ENCODE assay signal across 8 mouse cellular contexts in genomic region chr15:31603113-31603512, GRCm38 (mm10). TPM values are rescaled to one million over a fixed set of nuclear protein-coding genes. Genes with fewer than 3 reads are reported as not detected.
A peak's percentile ranks its signal among the peaks of the same experiment; 100 is the strongest.
DNase-seq lines count a peak whose midpoint lies in the region; ATAC-seq and TF ChIP-seq lines count a peak whose summit lies in the region.

No protein-coding gene starts in this region.

- no peak overlapping the region for H3K27ac ChIP-seq in liver, embryonic 11.5 days (ENCODE audit: low read depth, low read length)
- H3K27ac ChIP-seq in cortical plate, adult 2 months (ENCODE audit: insufficient read depth, low read length), result no peak overlapping the region
- peak overlapping the region; percentile 90 for H3K27ac ChIP-seq in hindbrain, postnatal 0 days
- peak overlapping the region; percentile 89; the same call in 1 of the 2 replicates for H3K27ac ChIP-seq in midbrain, postnatal 0 days (ENCODE audit: low read depth, low read length)
- no peak overlapping the region for H3K27ac ChIP-seq in thymus, adult 2 months (ENCODE audit: control insufficient read depth, insufficient read depth, low read length)

- peaks cover 23% of the 10 kb centered on the region for H3K4me1 ChIP-seq in liver, embryonic 11.5 days (replicated peaks; ENCODE audit: control insufficient read depth, insufficient read depth, low read length)
- H3K4me1 ChIP-seq in cortical plate, adult 2 months (ENCODE audit: control insufficient read depth, insufficient read depth, low read length), result peaks cover 6% of the 10 kb centered on the region; the same call in 1 of the 2 replicates
- peaks cover 8% of the 10 kb centered on the region; the same call in 1 of the 2 replicates for H3K4me1 ChIP-seq in hindbrain, postnatal 0 days (ENCODE audit: insufficient read depth, low read length)
- H3K4me1 ChIP-seq in midbrain, postnatal 0 days (ENCODE audit: insufficient read depth, low read length), result peaks cover 16% of the 10 kb centered on the region; the same call in 1 of the 2 replicates
- peaks cover 12% of the 10 kb centered on the region for H3K4me1 ChIP-seq in thymus, adult 2 months (replicated peaks; ENCODE audit: control insufficient read depth, insufficient read depth, low read length)

- no peak for TF ChIP-seq CTCF in cortical plate, adult 2 months (IDR thresholded peaks at IDR 0.05; ENCODE audit: extremely low read depth, insufficient read depth, low read length)
- no peak for TF ChIP-seq CTCF in hindbrain, postnatal 0 days (IDR thresholded peaks at IDR 0.05; ENCODE audit: low read depth)
- TF ChIP-seq CTCF in midbrain, postnatal 0 days (IDR thresholded peaks at IDR 0.05), result no peak
- no peak for TF ChIP-seq CTCF in thymus, adult 2 months (IDR thresholded peaks at IDR 0.05; ENCODE audit: borderline replicate concordance, control insufficient read depth, extremely low read depth, insufficient read depth, low read length, poor library complexity)

- TF ChIP-seq POLR2A in cortical plate, adult 2 months (IDR thresholded peaks at IDR 0.05; ENCODE audit: extremely low read depth, insufficient read depth, low read length), result no peak
- no peak for TF ChIP-seq POLR2A in thymus, adult 2 months (IDR thresholded peaks at IDR 0.05; ENCODE audit: control insufficient read depth, extremely low read depth, insufficient read depth, low read length, poor library complexity)

- WGBS in liver, embryonic 11.5 days, result 88% methylated on average over 13 of the region's 13 CpGs
- 86% methylated on average over 13 of the region's 13 CpGs for WGBS in hindbrain, postnatal 0 days
- 83% methylated on average over 13 of the region's 13 CpGs for WGBS in midbrain, postnatal 0 days
- 93% methylated on average over 13 of the region's 13 CpGs for WGBS in thymus, adult 2 months

- H3K4me2 ChIP-seq in liver, embryonic 11.5 days, result peak overlapping the region; percentile 70
- peak overlapping the region; percentile 57 for H3K4me2 ChIP-seq in hindbrain, postnatal 0 days (ENCODE audit: low read depth, low read length)
- H3K4me2 ChIP-seq in midbrain, postnatal 0 days (ENCODE audit: low read depth, low read length, poor library complexity, severe bottlenecking), result peak overlapping the region; percentile 55

- peak overlapping the region; percentile 73 for H3K4me3 ChIP-seq in liver, embryonic 11.5 days (ENCODE audit: low read depth, low read length)
- peak overlapping the region; percentile 76; the same call in 1 of the 2 replicates for H3K4me3 ChIP-seq in cortical plate, adult 2 months (ENCODE audit: insufficient read depth, low read length)
- H3K4me3 ChIP-seq in hindbrain, postnatal 0 days (ENCODE audit: low read length), result 0 out of 2 replicates have a peak overlapping the region, but pooled peaks have one; percentile 90
- peak overlapping the region; percentile 65 for H3K4me3 ChIP-seq in midbrain, postnatal 0 days (ENCODE audit: low read depth, low read length)
- H3K4me3 ChIP-seq in thymus, adult 2 months (ENCODE audit: control insufficient read depth, insufficient read depth, low read length), result no peak overlapping the region

- no peak for DNase-seq in liver, embryonic 11.5 days (ENCODE audit: low spot score)
- no peak for DNase-seq in liver
- DNase-seq in hindbrain, postnatal 0 days (ENCODE audit: low spot score), result no peak
- no peak for DNase-seq in midbrain, postnatal 0 days (ENCODE audit: low spot score)
- no peak for DNase-seq in adrenal gland, adult 2 months
- no peak for DNase-seq in thymus, adult 2 months
- DNase-seq in urinary bladder, postnatal 25 days (ENCODE audit: low spot score), result no peak

- no peak overlapping the region for H3K9ac ChIP-seq in liver, embryonic 11.5 days (ENCODE audit: low read depth, low read length)
- H3K9ac ChIP-seq in hindbrain, postnatal 0 days (replicated peaks; ENCODE audit: low read length), result no peak overlapping the region
- peak overlapping the region; percentile 76; the same call in 1 of the 2 replicates for H3K9ac ChIP-seq in midbrain, postnatal 0 days (replicated peaks; ENCODE audit: low read length, poor library complexity, severe bottlenecking)

- ATAC-seq in liver, embryonic 11.5 days (replicated peaks; ENCODE audit: low FRiP score), result no peak
- no peak for ATAC-seq in hindbrain, postnatal 0 days
- no peak for ATAC-seq in midbrain, postnatal 0 days (ENCODE audit: low FRiP score)

- peaks cover 2% of the 10 kb centered on the region; the same call in 1 of the 2 replicates for H3K36me3 ChIP-seq in liver, embryonic 11.5 days (ENCODE audit: control insufficient read depth, insufficient read depth, low read length)
- H3K36me3 ChIP-seq in hindbrain, postnatal 0 days (ENCODE audit: insufficient read depth, low read length), result no peaks in the 10 kb centered on the region
- no peaks in the 10 kb centered on the region for H3K36me3 ChIP-seq in midbrain, postnatal 0 days (ENCODE audit: insufficient read depth, low read length)
- no peaks in the 10 kb centered on the region for H3K36me3 ChIP-seq in thymus, adult 2 months (ENCODE audit: control insufficient read depth, insufficient read depth, low read length)

- no peaks in the 10 kb centered on the region for H3K9me3 ChIP-seq in liver, embryonic 11.5 days (ENCODE audit: control insufficient read depth, low read length)
- no peaks in the 10 kb centered on the region for H3K9me3 ChIP-seq in hindbrain, postnatal 0 days (ENCODE audit: low read length)
- H3K9me3 ChIP-seq in midbrain, postnatal 0 days (ENCODE audit: low read length), result no peaks in the 10 kb centered on the region

- H3K27me3 ChIP-seq in liver, embryonic 11.5 days (replicated peaks; ENCODE audit: control insufficient read depth, insufficient read depth, low read length), result no peaks in the 10 kb centered on the region
- no peaks in the 10 kb centered on the region for H3K27me3 ChIP-seq in hindbrain, postnatal 0 days (ENCODE audit: insufficient read depth, low read length)
- no peaks in the 10 kb centered on the region for H3K27me3 ChIP-seq in midbrain, postnatal 0 days (ENCODE audit: insufficient read depth, low read length)
- H3K27me3 ChIP-seq in thymus, adult 2 months (ENCODE audit: control insufficient read depth, insufficient read depth, low read length), result no peaks in the 10 kb centered on the region

RNA-seq across cellular contexts. Expression of gene Fam173b, which starts 1.5 kb away (rescaled TPM):
- 13.8 and 14.3 TPM in 2 replicates for polyA plus RNA-seq in liver, embryonic 11.5 days (2014; fragmentation: Nextera tagmentation; extraction: Ambion mirVana)
- polyA plus RNA-seq in cortical plate, adult 2 months (2012; rRNA removed), result 11.9 and 13.2 TPM in 2 replicates
- total RNA-seq in hindbrain, postnatal 0 days (2014; rRNA removed), result 7.4 and 12.5 TPM in 2 replicates
- 8.2 and 8.9 TPM in 2 replicates for polyA plus RNA-seq in hindbrain, postnatal 0 days (2015; fragmentation: Nextera tagmentation; extraction: Ambion mirVana)
- 10.5 and 10.6 TPM in 2 replicates for total RNA-seq in midbrain, postnatal 0 days (2014; rRNA removed)
- 6.7 and 8.0 TPM in 2 replicates for polyA plus RNA-seq in midbrain, postnatal 0 days (2015; fragmentation: Nextera tagmentation; extraction: Ambion mirVana)
- total RNA-seq in adrenal gland, adult 2 months (2021), result 10 to 100 TPM; 19.1 to 24.9 TPM
- polyA plus RNA-seq in adrenal gland, adult 2 months (2012; rRNA removed), result 4.2 and 6.2 TPM in 2 replicates
- polyA plus RNA-seq in thymus, adult 2 months (2012; rRNA removed), result 8.2 and 8.4 TPM in 2 replicates

RNA-seq across cellular contexts. Expression of gene Cct5, which starts 1.5 kb away (rescaled TPM):
- polyA plus RNA-seq in liver, embryonic 11.5 days (2014; fragmentation: Nextera tagmentation; extraction: Ambion mirVana), result 683 and 762 TPM in 2 replicates
- 172 and 180 TPM in 2 replicates for polyA plus RNA-seq in cortical plate, adult 2 months (2012; rRNA removed)
- 251 and 279 TPM in 2 replicates for total RNA-seq in hindbrain, postnatal 0 days (2014; rRNA removed)
- polyA plus RNA-seq in hindbrain, postnatal 0 days (2015; fragmentation: Nextera tagmentation; extraction: Ambion mirVana), result 416 and 423 TPM in 2 replicates
- total RNA-seq in midbrain, postnatal 0 days (2014; rRNA removed), result 336 and 346 TPM in 2 replicates
- polyA plus RNA-seq in midbrain, postnatal 0 days (2015; fragmentation: Nextera tagmentation; extraction: Ambion mirVana), result 435 and 440 TPM in 2 replicates
- 100 to 1,000 TPM; 318 to 321 TPM for total RNA-seq in adrenal gland, adult 2 months (2021)
- polyA plus RNA-seq in adrenal gland, adult 2 months (2012; rRNA removed), result 41.6 and 49.5 TPM in 2 replicates
- polyA plus RNA-seq in thymus, adult 2 months (2012; rRNA removed), result 139 and 148 TPM in 2 replicates

RNA-seq across cellular contexts. Expression of gene Cmbl, which starts 37.9 kb away (rescaled TPM):
- 2.9 TPM in 2 replicates for polyA plus RNA-seq in liver, embryonic 11.5 days (2014; fragmentation: Nextera tagmentation; extraction: Ambion mirVana)
- 22.0 and 23.8 TPM in 2 replicates for polyA plus RNA-seq in cortical plate, adult 2 months (2012; rRNA removed)
- 15.2 and 21.2 TPM in 2 replicates for total RNA-seq in hindbrain, postnatal 0 days (2014; rRNA removed)
- 22.7 and 24.9 TPM in 2 replicates for polyA plus RNA-seq in hindbrain, postnatal 0 days (2015; fragmentation: Nextera tagmentation; extraction: Ambion mirVana)
- 27.5 and 34.3 TPM in 2 replicates for total RNA-seq in midbrain, postnatal 0 days (2014; rRNA removed)
- 25.1 and 25.9 TPM in 2 replicates for polyA plus RNA-seq in midbrain, postnatal 0 days (2015; fragmentation: Nextera tagmentation; extraction: Ambion mirVana)
- 100 to 1,000 TPM; 159 to 177 TPM for total RNA-seq in adrenal gland, adult 2 months (2021)
- polyA plus RNA-seq in adrenal gland, adult 2 months (2012; rRNA removed), result 113 and 193 TPM in 2 replicates
- 7.9 and 9.2 TPM in 2 replicates for polyA plus RNA-seq in thymus, adult 2 months (2012; rRNA removed)

Comparison
In these comparisons a context has a peak if more than half of its experiments do, and no peak if none do; other contexts are left out.
1. H3K27ac ChIP-seq: peak in hindbrain, postnatal 0 days (single experiment) and midbrain, postnatal 0 days (single experiment); none in liver, embryonic 11.5 days (single experiment), cortical plate, adult 2 months (single experiment) and thymus, adult 2 months (single experiment).
2. Peak in every context shown above with its lines, with median percentiles within 50 percentile points of each other: H3K4me2 ChIP-seq.